Mouse (Mus musculus): ENCODE measurements at regions not wholly inside any gene's neighbourhood (a gene's known extent, or its start where the extent isn't known, plus 50 kb on each side); places are given as distances from the start of the nearest gene placed in this dataset.

DNA sequence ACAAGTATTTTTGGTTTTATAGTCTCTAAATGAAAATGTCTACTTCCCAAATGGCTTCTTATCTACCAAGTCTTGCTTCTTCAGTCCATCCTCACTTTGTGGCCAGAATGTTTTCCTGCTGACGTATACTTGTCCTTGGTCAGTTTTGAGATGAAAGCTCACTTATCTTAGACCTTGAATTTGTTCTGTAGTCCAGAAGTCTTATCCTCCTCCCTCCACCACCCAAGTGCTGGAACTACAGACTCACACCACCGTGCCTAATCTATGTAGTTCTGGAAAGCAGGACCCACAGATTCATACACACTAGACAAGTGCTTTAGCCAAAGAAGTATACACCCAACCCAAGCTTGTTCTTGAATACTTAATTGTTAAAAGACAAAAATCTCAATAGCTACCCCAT is 477.2 kb upstream of the A1bg start:
- Histone ChIP-seq H3K4me1 (ENCODE audit: control insufficient read depth, insufficient read depth) (peaks cover 11% of the 10 kb centered on the region; the same call in 1 of the 2 replicates), H3K27ac (ENCODE audit: low read depth) (no peak overlapping the region), H3K27me3 (ENCODE audit: control insufficient read depth, insufficient read depth, low read length) (no peaks in the 10 kb centered on the region), H3K4me2 (ENCODE audit: low read depth, low read length) (no peak overlapping the region), H3K36me3 (replicated peaks; ENCODE audit: control insufficient read depth, insufficient read depth, low read length) (no peaks in the 10 kb centered on the region), H3K9ac (replicated peaks; ENCODE audit: low read depth, low read length) (no peak overlapping the region), H3K4me3 (ENCODE audit: low read depth, low read length) (no peak overlapping the region), H3K9me3 (replicated peaks; ENCODE audit: control insufficient read depth, low read length) (no peaks in the 10 kb centered on the region)
- ATAC-seq (ENCODE audit: insufficient read depth, low read depth) (no peak), DNase-seq (ENCODE audit: low spot score) (no peak)
- 50% methylated on average over 2 of the region's 2 CpGs for WGBS
- TF ChIP-seq CTCF (IDR thresholded peaks at IDR 0.05; ENCODE audit: low read depth): no peak
- TF ChIP-seq EP300 (IDR thresholded peaks at IDR 0.05; ENCODE audit: low read depth): no peak

DNA sequence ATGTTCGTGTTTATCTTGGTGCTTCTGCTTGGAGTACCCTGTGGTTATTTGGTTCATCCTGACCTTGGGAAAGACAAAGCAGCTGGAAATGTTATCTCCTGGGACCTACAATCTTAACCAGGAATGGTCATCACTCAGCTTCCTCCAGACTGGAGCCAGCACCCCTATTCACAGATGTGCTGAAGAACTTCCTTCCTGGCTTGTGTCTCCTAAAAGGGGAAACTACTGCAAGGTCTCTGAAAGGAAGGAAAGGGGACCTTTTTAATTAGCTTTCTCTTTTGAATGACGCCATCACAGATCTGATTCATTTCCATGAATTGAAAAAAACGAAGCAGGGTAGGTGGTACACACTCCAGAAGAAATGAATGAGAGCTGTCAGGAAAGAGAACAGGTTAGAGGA is 476.0 kb upstream of the A1bg start:
- DNase-seq (ENCODE audit: low spot score): no peak
- 59% methylated on average over 3 of the region's 3 CpGs for WGBS

DNA sequence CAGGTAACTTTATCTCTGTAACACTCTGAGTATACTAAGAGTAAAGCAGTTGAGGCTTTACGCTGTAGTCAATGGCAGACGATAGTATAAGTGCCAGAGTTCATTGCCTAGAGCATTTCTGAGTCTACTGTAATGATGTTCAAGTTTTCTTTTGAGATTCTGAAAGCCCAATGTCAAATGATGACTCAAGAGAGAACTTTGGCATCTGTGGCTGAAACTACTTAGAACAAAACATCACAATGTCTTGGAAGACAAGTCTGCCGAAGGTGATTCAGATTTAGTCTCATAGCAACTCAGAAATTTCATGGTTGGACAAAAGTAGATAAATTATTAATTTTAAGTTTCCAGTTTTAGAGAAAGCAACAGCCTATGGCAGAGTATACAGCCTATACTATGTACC is 474.2 kb upstream of the A1bg start:
- Histone ChIP-seq H3K4me3 (ENCODE audit: low read depth, low read length) (no peak overlapping the region), H3K9me3 (replicated peaks; ENCODE audit: control insufficient read depth, low read length) (no peaks in the 10 kb centered on the region), H3K4me1 (ENCODE audit: control insufficient read depth, insufficient read depth) (peaks cover 15% of the 10 kb centered on the region; the same call in 1 of the 2 replicates), H3K4me2 (ENCODE audit: low read depth, low read length) (no peak overlapping the region), H3K9ac (replicated peaks; ENCODE audit: low read depth, low read length) (no peak overlapping the region), H3K27me3 (ENCODE audit: control insufficient read depth, insufficient read depth, low read length) (no peaks in the 10 kb centered on the region), H3K27ac (ENCODE audit: low read depth) (no peak overlapping the region), H3K36me3 (replicated peaks; ENCODE audit: control insufficient read depth, insufficient read depth, low read length) (no peaks in the 10 kb centered on the region)
- ATAC-seq (ENCODE audit: insufficient read depth, low read depth): no peak
- TF ChIP-seq CTCF (IDR thresholded peaks at IDR 0.05; ENCODE audit: low read depth): no peak
- no peak for TF ChIP-seq EP300 (IDR thresholded peaks at IDR 0.05; ENCODE audit: low read depth)
- whole genome bisulfite sequencing: 82% methylated on average over 3 of the region's 3 CpGs
- no peak for DNase-seq (ENCODE audit: low spot score)

More for the DNA sequence above, 476.0 kb upstream of the A1bg start:
- no peaks in the 10 kb centered on the region for H3K9me3 ChIP-seq (replicated peaks; ENCODE audit: control insufficient read depth, low read length)
- H3K36me3 ChIP-seq (replicated peaks; ENCODE audit: control insufficient read depth, insufficient read depth, low read length): no peaks in the 10 kb centered on the region
- H3K9ac ChIP-seq (replicated peaks; ENCODE audit: low read depth, low read length): no peak overlapping the region
- H3K4me3 ChIP-seq (ENCODE audit: low read depth, low read length): no peak overlapping the region
- TF ChIP-seq EP300 (IDR thresholded peaks at IDR 0.05; ENCODE audit: low read depth): peak; percentile 70
- TF ChIP-seq CTCF (IDR thresholded peaks at IDR 0.05; ENCODE audit: low read depth): no peak
- ATAC-seq (ENCODE audit: insufficient read depth, low read depth): 0 out of 2 replicates have a peak, but pooled peaks have one; percentile 17
- peaks cover 15% of the 10 kb centered on the region; the same call in 1 of the 2 replicates for H3K4me1 ChIP-seq (ENCODE audit: control insufficient read depth, insufficient read depth)
- no peaks in the 10 kb centered on the region for H3K27me3 ChIP-seq (ENCODE audit: control insufficient read depth, insufficient read depth, low read length)
- no peak overlapping the region for H3K4me2 ChIP-seq (ENCODE audit: low read depth, low read length)
- H3K27ac ChIP-seq (ENCODE audit: low read depth): no peak overlapping the region

DNA sequence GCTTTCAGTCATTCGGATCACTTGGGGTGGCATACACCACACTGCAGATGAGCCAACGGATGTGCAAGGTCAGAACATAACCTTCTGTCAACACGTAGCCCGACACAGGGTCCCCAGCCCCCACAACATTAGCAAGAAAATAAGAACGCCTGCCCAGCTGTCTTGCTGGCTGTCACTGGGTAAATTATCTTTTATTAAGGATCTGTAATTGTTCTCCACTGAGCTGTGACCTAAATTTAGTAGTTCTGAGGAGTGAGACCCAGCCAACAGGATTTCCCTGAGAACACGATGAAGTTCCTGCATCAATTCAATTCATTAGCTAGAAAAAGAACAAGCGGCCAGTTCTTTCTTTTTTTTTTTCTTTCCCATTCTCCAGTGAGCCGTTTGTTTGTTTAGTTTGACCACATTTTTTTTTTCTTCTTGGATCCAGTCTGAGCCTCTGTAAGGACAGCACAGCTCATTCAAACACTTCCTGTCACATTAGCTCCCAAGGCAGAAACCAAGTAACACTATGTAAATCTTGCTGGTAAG is 472.5 kb upstream of the A1bg start:
- no peaks in the 10 kb centered on the region for H3K27me3 ChIP-seq (ENCODE audit: control insufficient read depth, insufficient read depth, low read length)
- peak; percentile 63 for ATAC-seq (ENCODE audit: insufficient read depth, low read depth)
- 9% methylated on average over 8 of the region's 8 CpGs for WGBS

DNA sequence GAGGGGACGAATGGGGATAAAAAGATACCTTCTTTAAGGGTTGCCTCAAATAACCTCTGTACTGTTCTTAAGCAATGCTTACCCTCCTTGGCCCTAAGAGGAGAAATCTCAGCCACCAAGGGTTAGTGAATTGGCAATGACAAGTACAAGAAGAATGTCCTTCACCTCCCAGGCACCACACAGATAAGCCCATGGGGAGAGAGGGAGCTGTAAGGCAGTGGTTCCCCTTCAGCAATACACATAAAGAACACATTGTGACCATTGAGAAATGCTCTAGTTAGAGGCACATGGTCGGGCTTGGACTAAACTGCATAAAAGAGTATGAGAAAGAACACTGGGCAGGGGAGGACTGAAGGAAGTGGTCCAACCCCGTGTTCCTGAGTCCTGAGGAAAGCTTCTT is 457.9 kb upstream of the A1bg start:
- DNase-seq (ENCODE audit: low spot score) (no peak), ATAC-seq (ENCODE audit: insufficient read depth, low read depth) (no peak)
- no peaks in the 10 kb centered on the region for H3K27me3 ChIP-seq (ENCODE audit: control insufficient read depth, insufficient read depth, low read length)
- no peak overlapping the region for H3K27ac ChIP-seq (ENCODE audit: low read depth)
- no peaks in the 10 kb centered on the region for H3K36me3 ChIP-seq (replicated peaks; ENCODE audit: control insufficient read depth, insufficient read depth, low read length)
- TF ChIP-seq CTCF (IDR thresholded peaks at IDR 0.05; ENCODE audit: low read depth) (no peak), EP300 (IDR thresholded peaks at IDR 0.05; ENCODE audit: low read depth) (no peak)
- H3K4me3 ChIP-seq (ENCODE audit: low read depth, low read length): no peak overlapping the region
- 38% methylated on average over 3 of the region's 3 CpGs for WGBS
- no peaks in the 10 kb centered on the region for H3K4me1 ChIP-seq (ENCODE audit: control insufficient read depth, insufficient read depth)
- H3K4me2 ChIP-seq (ENCODE audit: low read depth, low read length): no peak overlapping the region
- no peaks in the 10 kb centered on the region for H3K9me3 ChIP-seq (replicated peaks; ENCODE audit: control insufficient read depth, low read length)
- H3K9ac ChIP-seq (replicated peaks; ENCODE audit: low read depth, low read length): no peak overlapping the region

More for the DNA sequence above, 472.5 kb upstream of the A1bg start:
- peaks cover 15% of the 10 kb centered on the region; the same call in 1 of the 2 replicates for H3K4me1 ChIP-seq (ENCODE audit: control insufficient read depth, insufficient read depth)
- H3K4me2 ChIP-seq (ENCODE audit: low read depth, low read length): peak overlapping the region; percentile 17; the same call in 1 of the 2 replicates
- peak; percentile 76 for DNase-seq (ENCODE audit: low spot score)
- no peaks in the 10 kb centered on the region for H3K9me3 ChIP-seq (replicated peaks; ENCODE audit: control insufficient read depth, low read length)
- no peak overlapping the region for H3K9ac ChIP-seq (replicated peaks; ENCODE audit: low read depth, low read length)
- H3K27ac ChIP-seq (ENCODE audit: low read depth): peak overlapping the region; percentile 55
- no peaks in the 10 kb centered on the region for H3K36me3 ChIP-seq (replicated peaks; ENCODE audit: control insufficient read depth, insufficient read depth, low read length)
- H3K4me3 ChIP-seq (ENCODE audit: low read depth, low read length): no peak overlapping the region
- TF ChIP-seq EP300 (IDR thresholded peaks at IDR 0.05; ENCODE audit: low read depth): peak; percentile 63; the same call in 1 of the 2 replicates
- TF ChIP-seq CTCF (IDR thresholded peaks at IDR 0.05; ENCODE audit: low read depth): no peak

DNA sequence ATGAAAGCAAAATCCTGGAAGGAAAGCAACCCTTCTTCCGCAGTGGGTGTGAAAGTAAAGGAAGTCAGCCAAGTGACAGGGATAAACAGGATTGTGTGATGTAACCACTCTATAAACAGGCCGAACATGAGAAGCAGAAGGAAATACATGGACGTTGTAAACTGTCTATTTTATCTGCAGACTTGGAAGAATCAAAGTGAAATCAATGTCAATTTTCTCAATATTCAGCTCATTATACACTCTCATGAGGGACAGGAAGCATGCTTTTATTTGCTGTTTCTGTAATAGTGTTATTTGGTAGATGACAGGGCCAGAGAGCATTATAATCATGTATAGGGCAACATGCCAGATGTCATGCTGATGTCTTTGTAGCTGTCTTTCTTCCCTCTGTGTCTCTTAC is 443.5 kb upstream of the A1bg start:
- Histone ChIP-seq H3K9ac (replicated peaks; ENCODE audit: low read depth, low read length) (no peak overlapping the region), H3K4me3 (ENCODE audit: low read depth, low read length) (no peak overlapping the region), H3K27ac (ENCODE audit: low read depth) (no peak overlapping the region), H3K4me2 (ENCODE audit: low read depth, low read length) (no peak overlapping the region), H3K9me3 (replicated peaks; ENCODE audit: control insufficient read depth, low read length) (no peaks in the 10 kb centered on the region), H3K27me3 (ENCODE audit: control insufficient read depth, insufficient read depth, low read length) (no peaks in the 10 kb centered on the region), H3K4me1 (ENCODE audit: control insufficient read depth, insufficient read depth) (no peaks in the 10 kb centered on the region), H3K36me3 (replicated peaks; ENCODE audit: control insufficient read depth, insufficient read depth, low read length) (no peaks in the 10 kb centered on the region)
- DNase-seq (ENCODE audit: low spot score) (no peak), ATAC-seq (ENCODE audit: insufficient read depth, low read depth) (no peak)
- WGBS: 60% methylated on average over 3 of the region's 3 CpGs
- no peak for TF ChIP-seq EP300 (IDR thresholded peaks at IDR 0.05; ENCODE audit: low read depth)
- TF ChIP-seq CTCF (IDR thresholded peaks at IDR 0.05; ENCODE audit: low read depth): no peak

All from heart, postnatal 0 days (tissue).